Mouse (Mus musculus) gastrocnemius, adult 2 months (tissue): ENCODE measurements around the gene Tnfaip8l2. TPM values are rescaled to one million over a fixed set of nuclear protein-coding genes. Genes with fewer than 3 reads are reported as not detected.
A peak's percentile ranks its signal among the peaks of the same experiment; 100 is the strongest.

Experiments used
- DNase-seq: peaks from one replicate; pipeline ENCODE4 v3.0.0; 2022
- H3K27ac ChIP-seq: fragments of 200-600 bp; 2 replicates; pipeline ENCODE4 v1.8.1; 2022; ENCODE audit warnings: mild to moderate bottlenecking
- H3K4me3 ChIP-seq: fragments of 200-600 bp; 2 replicates; pipeline ENCODE4 v1.8.1; 2022; ENCODE audit warnings: mild to moderate bottlenecking, moderate library complexity
- CTCF ChIP-seq: fragments of 200-600 bp; IDR thresholded peaks from 2 replicates; pipeline ENCODE4 v1.8.1; 2022; ENCODE audit warnings: antibody characterized with exemption, mild to moderate bottlenecking, moderate library complexity
- intact Hi-C: fragments of 180-260 bp; cut with DNase I; formaldehyde crosslinking; loops from one replicate; pipeline ENCODE4 v1.15.1; 2025
- long read RNA-seq, 2 experiments: library from polyadenylated mRNA; stranded (forward); transcript quantifications; one replicate each; pipeline ENCODE4 v2.0.0; 2021
- total RNA-seq, 2 experiments: library from RNA; stranded (reverse); gene quantifications; 2 replicates each; pipeline ENCODE4 v1.2.3; 2021

Tnfaip8l2 gene
- under 1 TPM; 0.42 to 0.87 TPM for total RNA-seq
- long read RNA-seq, experiment 1, partial matches to known transcripts, result 0 of 1 reads
- long read RNA-seq, experiment 1, other reads (novel, unspliced or antisense), result 0 of 1 reads
- long read RNA-seq, experiment 2, result 0 reads

DNA sequence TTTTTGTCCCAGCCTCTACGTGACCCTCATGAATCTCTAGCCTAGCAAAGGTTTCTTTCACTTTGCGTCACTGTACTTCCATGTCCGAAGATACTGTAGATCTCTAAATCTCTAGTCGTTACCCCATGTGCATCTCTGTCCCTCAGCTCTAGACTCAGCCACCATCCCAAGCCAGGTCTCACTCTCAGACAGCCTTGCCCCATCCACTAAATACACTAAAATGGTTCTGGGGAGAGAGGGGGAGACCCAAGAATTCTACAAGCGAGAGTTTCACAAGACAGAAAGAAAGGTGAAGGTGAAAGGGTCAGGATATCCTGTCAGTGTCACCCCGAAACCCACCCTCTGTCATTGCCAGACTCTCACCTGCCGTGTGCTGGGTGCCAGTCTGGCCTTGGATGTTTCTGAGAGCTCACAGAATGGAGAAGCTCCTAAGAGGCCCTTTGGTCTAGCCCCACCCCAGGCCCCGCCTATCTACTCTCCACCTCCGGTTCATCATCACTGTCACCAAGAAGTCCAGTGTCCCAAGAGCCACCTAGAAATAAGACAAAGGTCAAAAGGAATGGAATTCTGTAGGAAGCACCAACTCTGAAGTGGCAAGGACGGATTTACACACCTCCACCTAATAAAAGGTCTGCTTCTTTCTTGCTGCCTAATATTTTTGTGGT, at the start of gene Tnfaip8l2:
Gene Tnfaip8l2, minus strand, starts transcription at position 409 of the 665 bp plus-strand sequence.
- H3K4me3 ChIP-seq, result peak within 1 kb of the TSS; percentile 54

DNA sequence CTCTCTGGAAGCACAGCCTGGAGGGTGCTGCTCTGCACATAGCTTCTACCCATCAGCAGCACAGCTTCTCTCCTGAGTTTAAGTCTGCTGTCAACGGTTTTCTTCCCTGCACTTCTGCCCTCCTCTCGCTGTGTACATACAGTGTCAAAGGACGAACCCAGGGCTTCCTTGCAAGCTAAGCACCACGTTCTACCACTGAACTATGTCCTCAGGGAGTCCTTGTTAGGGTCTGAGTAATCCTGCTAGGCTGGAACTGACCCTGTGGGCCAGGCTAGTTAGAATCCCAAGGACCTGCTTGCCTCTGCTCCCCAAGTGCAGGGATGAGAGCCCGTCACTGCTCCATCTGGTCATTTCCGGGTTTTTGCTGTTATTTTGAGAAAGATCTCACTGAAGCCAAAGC, 44.7 kb upstream of the Tnfaip8l2 start:
- TF ChIP-seq CTCF, result no peak
- no peak for DNase-seq

More for the DNA sequence above, at the start of gene Tnfaip8l2:
- intact Hi-C loops, result loop anchor here (1.0 to 5.0 kb wide), 3 partner anchors 32 to 120 kb away; partner anchors contain the start of gene Gabpb2
- no peak for TF ChIP-seq CTCF
- DNase-seq, result peak; percentile 48
- peak within 1 kb of the TSS; percentile 44 for H3K27ac ChIP-seq

DNA sequence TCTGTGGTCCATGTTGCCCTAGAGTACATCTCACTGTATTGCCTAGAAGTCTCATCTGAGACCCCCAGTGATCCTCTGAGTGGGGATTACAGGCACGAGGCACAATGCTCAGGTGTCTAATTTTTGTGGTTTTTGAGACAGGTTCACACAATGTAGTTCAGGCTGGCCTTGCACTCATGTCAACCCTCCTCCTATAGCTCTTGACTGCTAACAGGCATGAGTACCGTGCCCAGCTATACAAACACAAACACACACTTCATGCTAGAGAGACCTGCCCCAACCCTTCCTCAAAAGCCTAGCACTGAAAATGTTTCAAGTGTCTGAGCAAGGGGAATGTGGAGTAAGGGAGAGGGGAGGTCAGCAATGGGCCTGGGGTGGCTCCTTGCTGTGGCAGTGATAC, 43.9 kb upstream of the Tnfaip8l2 start:
- no peak for TF ChIP-seq CTCF
- Histone ChIP-seq H3K4me3 (no peak overlapping the region), H3K27ac (no peak overlapping the region)
- no peak for DNase-seq
- intact Hi-C loops, result no loop called here

More for the DNA sequence above, 44.7 kb upstream of the Tnfaip8l2 start:
- Histone ChIP-seq H3K4me3 (no peak overlapping the region), H3K27ac (no peak overlapping the region)
- intact Hi-C loops, result no loop called here

DNA sequence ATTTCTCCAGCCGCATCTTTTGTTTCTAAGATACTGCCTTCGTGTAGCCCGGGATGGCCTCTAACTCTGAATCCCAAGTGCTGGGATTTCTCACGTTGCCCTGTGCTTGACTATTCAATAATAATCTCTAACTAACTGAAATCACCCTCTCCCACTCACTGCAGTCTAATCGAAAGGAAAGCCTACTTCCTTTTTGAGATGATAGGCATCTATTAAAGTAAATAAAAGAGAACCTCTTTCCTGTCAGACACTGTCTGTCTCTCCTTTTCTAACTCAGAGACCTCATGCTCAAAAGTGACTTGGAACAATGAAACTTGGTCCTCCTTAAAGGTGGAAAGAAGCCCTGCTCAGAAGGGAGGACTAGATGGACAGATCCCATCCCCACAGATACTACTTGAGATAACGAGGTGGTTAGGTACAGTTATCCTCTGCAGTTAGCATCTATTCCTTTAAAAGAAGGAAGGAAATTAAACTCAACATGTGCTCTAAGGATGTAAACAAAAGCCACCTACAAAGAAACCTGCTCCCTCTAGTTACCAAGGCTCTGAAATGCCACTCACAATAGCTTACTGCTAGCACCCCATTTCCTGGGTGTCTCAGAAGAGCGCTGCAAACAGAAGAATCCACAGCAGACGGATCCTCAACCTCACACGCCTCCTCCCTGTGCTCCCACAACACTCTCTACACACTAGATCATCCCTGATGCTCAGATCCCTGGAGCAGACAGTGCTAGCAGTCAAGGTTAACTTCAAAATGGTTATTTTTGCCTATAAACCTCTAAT, 42.8 kb upstream of the Tnfaip8l2 start:
- no peak overlapping the region for H3K27ac ChIP-seq
- H3K4me3 ChIP-seq, result no peak overlapping the region
- no peak for DNase-seq
- intact Hi-C loops, result no loop called here
- no peak for TF ChIP-seq CTCF

DNA sequence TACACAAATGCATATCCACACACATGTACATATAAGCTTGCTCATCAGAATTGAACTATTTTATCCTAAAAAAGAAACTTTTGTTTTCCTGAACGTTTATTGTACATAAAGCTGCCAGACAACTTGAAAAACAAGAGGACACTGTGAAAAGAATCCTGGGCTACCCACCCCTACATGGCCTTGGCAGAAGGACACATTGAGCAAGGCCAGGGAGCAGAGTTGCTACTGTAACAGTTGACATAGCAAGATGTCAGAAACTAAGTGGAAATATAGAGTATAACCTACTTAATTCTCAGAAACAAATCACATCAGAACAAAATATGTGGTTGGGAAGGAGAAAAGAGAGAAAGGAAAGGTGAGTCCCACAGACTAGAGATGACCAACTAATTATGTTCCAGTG, 39.7 kb upstream of the Tnfaip8l2 start:
- Histone ChIP-seq H3K27ac (no peak overlapping the region), H3K4me3 (no peak overlapping the region)
- intact Hi-C loops, result no loop called here
- TF ChIP-seq CTCF, result no peak
- no peak for DNase-seq

DNA sequence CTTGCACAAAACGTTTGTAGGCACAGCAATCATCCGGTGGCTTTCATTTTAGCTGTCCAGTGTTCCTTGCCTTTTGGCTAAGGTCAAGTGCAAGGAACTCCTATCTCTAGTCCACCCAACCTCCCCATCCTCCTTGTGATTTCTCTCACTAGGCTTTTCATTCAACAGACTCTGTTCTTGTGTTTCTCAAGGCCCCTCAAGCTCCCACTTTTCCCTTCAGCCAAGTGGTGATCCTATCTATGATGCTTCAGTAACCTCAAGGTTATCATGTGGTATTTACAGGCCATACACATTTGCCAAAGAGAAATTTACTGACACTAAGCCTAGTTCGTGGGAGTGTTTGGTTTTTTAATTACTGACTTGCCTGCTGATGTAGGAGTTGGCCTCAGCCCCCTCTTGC, 37.7 kb upstream of the Tnfaip8l2 start:
- DNase-seq, result no peak
- TF ChIP-seq CTCF, result no peak
- no peak overlapping the region for H3K4me3 ChIP-seq
- no peak overlapping the region for H3K27ac ChIP-seq
- intact Hi-C loops, result no loop called here

DNA sequence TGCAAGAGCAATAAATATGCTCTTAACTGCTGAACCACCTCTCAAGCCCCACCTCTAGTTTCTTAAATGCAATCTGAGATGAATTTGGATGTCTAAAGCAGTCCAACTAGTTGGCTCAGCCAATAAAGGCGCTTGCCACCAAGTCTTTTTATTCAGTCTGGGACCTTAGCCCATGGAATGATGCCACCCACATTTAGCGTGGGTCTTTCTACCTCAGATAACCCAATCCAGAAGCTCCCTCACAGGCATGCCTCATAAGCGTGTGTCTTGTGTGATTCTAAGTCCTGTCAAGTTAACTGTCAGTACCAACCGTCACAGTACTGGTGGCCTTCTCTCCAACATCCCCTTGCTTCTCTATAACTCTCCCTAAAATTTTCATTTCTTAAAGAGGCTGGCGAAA, 36.8 kb upstream of the Tnfaip8l2 start:
- intact Hi-C loops, result no loop called here
- 0 out of 2 replicates have a peak overlapping the region, but pooled peaks have one; percentile 28 for H3K27ac ChIP-seq
- H3K4me3 ChIP-seq, result no peak overlapping the region
- no peak for TF ChIP-seq CTCF
- DNase-seq, result no peak

DNA sequence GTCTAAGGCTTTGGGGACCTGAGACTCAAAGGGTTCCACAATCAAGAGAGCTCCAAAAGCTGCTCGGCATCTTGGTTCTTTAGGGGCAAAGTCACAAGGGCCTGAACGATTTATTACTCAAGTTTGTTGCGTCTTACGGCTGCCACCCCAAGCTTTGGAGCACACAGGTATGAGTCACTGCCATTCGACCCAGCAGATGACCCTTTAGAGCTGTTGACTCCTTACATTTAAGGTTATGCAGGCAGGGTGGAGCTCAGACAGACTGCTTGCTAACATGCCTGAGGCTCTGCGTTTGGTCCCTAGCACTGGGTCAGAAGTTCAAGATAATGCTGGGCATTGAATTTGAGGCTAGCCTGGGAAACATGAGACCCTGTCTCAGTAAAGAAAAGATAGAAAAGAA, 35.4 kb upstream of the Tnfaip8l2 start:
- Histone ChIP-seq H3K4me3 (no peak overlapping the region), H3K27ac (peak overlapping the region; percentile 28; the same call in 1 of the 2 replicates)
- no peak for TF ChIP-seq CTCF
- DNase-seq, result no peak
- intact Hi-C loops, result no loop called here

DNA sequence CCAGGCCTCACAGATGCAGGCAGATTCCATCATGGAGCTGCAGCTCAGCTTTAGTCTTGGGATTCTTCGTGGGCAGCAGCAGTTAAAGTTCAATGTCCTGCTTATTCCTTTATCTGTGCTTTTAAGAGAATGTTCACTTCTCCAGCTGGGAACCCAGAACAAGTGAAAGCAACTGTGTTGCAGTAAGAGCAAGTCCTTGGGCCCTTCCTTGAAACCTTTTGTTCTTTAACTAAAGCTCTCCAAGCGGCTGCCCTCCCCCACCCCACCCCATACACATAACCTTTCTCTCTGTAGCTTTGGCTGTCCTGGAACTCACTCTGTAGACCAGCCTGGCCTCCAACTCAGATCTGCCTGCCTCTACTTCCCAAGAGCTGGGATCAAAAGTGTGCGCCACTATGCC, 34.3 kb upstream of the Tnfaip8l2 start:
- intact Hi-C loops, result no loop called here
- no peak for DNase-seq
- Histone ChIP-seq H3K4me3 (no peak overlapping the region), H3K27ac (no peak overlapping the region)
- TF ChIP-seq CTCF, result no peak

DNA sequence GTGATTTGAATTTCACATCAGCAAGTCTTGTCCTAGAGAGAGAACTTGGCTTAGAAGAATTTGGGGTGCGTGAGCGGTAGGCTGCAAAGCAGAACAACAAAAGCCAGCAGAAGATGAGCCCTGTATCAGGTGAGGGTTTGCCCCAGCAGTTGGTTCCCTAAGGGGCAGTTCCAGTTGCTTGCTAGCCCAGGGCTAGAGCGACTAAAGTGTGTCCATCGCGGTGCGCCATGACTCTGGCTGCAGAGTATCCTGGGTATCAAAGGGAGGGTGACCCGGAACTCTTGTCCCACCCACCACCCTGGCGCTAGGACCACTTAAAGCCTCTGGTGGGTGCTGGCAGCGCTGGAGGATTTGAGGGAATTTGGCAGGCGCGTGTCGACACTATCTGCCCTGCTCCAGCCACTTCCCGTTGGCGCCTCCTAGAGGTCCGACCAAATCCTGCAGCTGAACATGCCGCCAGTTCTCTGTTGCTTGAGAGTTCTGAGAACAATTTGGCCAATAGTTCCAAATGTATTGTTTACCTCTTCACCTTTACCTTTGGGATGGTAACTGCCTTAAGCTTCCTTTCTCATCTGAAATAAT, 31.9 kb upstream of the Tnfaip8l2 start:
- Histone ChIP-seq H3K4me3 (peak overlapping the region; percentile 61), H3K27ac (peak overlapping the region; percentile 73)
- TF ChIP-seq CTCF, result peak; percentile 96
- intact Hi-C loops, result loop anchor here (1.0 kb wide), 1 partner anchor 32 kb away; the partner anchor contains the start of gene Tnfaip8l2
- DNase-seq, result peak; percentile 92

DNA sequence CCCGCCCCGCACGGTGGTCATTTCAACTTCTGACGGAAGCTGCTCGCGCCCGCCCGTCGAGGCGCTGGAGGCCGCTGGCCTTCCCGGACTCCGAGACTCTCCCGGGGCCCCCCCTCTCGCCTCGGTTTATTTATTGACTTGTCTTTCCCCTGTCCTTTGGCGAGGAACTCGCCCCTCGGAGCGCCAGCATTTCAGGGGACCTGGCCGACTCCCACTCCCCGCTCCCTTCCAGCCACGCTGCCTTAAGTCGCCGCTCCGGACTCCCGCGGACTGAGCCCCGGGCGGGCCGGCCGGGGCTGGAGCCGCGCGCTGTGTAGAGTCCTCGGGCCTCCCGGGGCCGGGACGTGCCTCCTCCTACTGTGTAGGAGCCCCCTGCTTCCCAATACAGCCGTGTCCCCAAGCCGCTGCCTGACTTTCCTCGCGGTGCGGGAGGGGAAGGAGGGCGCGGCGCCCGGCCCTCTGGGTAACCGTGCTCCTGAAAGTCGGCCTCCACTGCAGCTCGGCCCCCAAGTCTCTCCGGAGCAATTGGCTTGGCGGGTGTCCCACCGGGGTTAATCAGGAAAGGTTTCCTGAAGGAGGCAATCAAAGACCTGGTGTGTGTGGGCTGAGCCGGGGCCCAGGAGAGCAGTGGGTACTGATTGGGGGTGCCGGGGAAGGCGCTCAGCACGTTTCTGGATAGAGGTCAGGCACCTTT, 31.2 kb upstream of the Tnfaip8l2 start:
- Histone ChIP-seq H3K4me3 (peak overlapping the region; percentile 61), H3K27ac (peak overlapping the region; percentile 73)
- TF ChIP-seq CTCF, result no peak
- intact Hi-C loops, result no loop called here
- peak; percentile 63 for DNase-seq

DNA sequence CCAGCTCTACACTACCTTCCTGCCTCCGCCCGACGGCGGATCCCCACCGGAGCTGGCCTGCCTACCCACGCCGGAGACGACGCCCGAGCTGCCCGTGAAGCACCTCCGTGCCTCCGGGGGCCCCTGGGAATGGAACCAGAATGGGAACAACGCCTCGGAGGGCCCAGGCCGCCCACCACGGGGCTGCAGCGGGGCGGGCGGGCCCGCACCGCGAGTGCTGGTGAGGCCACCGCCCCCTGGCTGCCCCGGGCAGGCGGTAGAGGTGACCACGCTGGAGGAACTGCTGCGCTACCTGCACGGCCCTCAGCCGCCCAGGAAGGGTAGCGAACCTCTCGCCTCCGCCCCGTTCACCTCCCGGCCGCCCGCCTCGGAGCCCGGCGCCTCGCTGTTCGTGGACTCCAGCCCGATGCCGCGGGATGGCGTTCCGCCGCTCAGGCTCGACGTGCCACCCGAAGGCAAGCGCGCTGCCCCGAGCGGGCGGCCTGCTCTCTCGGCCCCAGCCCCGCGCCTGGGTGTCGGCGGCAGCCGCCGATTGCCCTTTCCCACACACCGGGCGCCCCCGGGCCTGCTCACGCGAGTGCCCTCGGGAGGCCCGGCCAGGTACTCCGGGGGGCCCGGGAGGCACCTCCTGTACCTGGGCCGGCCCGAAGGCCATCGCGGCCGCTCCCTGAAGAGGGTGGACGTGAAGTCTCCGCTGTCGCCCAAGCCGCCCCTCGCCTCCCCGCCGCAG, 30.5 kb upstream of the Tnfaip8l2 start:
- peak overlapping the region; percentile 73 for H3K27ac ChIP-seq
- intact Hi-C loops, result no loop called here
- H3K4me3 ChIP-seq, result peak overlapping the region; percentile 61
- DNase-seq, result peak; percentile 42
- no peak for TF ChIP-seq CTCF
